Mouse (Mus musculus) neutrophil, adult 5-6 weeks (primary cell): Measurements from ENCODE around the gene Cep57l1. TPM values are rescaled to one million over a fixed set of nuclear protein-coding genes. Genes with fewer than 3 reads are reported as not detected.
"Not testable (repeated sequence)": the region's sequence is repeated elsewhere in the genome, so short reads cannot be mapped to it uniquely, and the experiment has no call there.

ENCODE experiments used
- ATAC-seq: fragments of 151-379, 151-347 bp; 2 replicates; pipeline ENCODE4 v1.8.0; 2017; ENCODE audit warnings: mild to moderate bottlenecking, moderate TSS enrichment; ENCODE audit not compliant: insufficient number of reproducible peaks, poor library complexity, low FRiP score, severe bottlenecking; ENCODE audit errors: extremely low read depth
- total RNA-seq: library from RNA; stranded (forward); fragments of 200-1000 nt; gene quantifications from 2 replicates; pipeline ENCODE4 v1.2.3, GENCODE M21; 2017

Gene Cep57l1
- total RNA-seq, 1 experiment from 2014 or later = 10.7 TPM

GRCm38 (mm10) chr10:41818733-41819070 is 9.0 kb upstream of the Cep57l1 start:
- not testable (repeated sequence) for ATAC-seq

GRCm38 (mm10) chr10:41818036-41818732 is 8.5 kb upstream of the Cep57l1 start:
- no peak for ATAC-seq

- ATAC-seq = no peak
Measured at GRCm38 (mm10) chr10:41816516-41816915, 6.8 kb upstream of the Cep57l1 start.

- ATAC-seq = no peak
Measured at GRCm38 (mm10) chr10:41814305-41814853, 4.7 kb upstream of the Cep57l1 start.

GRCm38 (mm10) chr10:41812566-41812965 is 2.9 kb upstream of the Cep57l1 start:
- no peak for ATAC-seq

- ATAC-seq = no peak
Measured at GRCm38 (mm10) chr10:41810564-41811455, 1.1 kb upstream of the Cep57l1 start.

- ATAC-seq = peak; percentile 88
Measured at GRCm38 (mm10) chr10:41809080-41809770, 446 bp downstream of the Cep57l1 start.

- ATAC-seq = no peak
Measured at GRCm38 (mm10) chr10:41805729-41806355, 3.8 kb downstream of the Cep57l1 start.

- no peak for ATAC-seq
Measured at GRCm38 (mm10) chr10:41804711-41805110, 5.0 kb downstream of the Cep57l1 start.

GRCm38 (mm10) chr10:41803467-41803866 is 6.2 kb downstream of the Cep57l1 start:
- ATAC-seq = no peak

GRCm38 (mm10) chr10:41797253-41797652 is 12.4 kb downstream of the Cep57l1 start:
- ATAC-seq = no peak

- ATAC-seq = no peak
Measured at GRCm38 (mm10) chr10:41792375-41792774, 17.3 kb downstream of the Cep57l1 start.

- ATAC-seq = no peak
Measured at GRCm38 (mm10) chr10:41767254-41767653, 42.4 kb downstream of the Cep57l1 start.

- ATAC-seq = no peak
Measured at GRCm38 (mm10) chr10:41766280-41766679, 43.4 kb downstream of the Cep57l1 start.

- no peak for ATAC-seq
Measured at GRCm38 (mm10) chr10:41765586-41765985, 44.1 kb downstream of the Cep57l1 start.

GRCm38 (mm10) chr10:41763741-41764385 is 45.8 kb downstream of the Cep57l1 start:
- ATAC-seq = no peak

GRCm38 (mm10) chr10:41760866-41761265 is 48.8 kb downstream of the Cep57l1 start:
- no peak for ATAC-seq

- no peak for ATAC-seq
Measured at GRCm38 (mm10) chr10:41758041-41758440, 51.6 kb downstream of the Cep57l1 start.
